Mouse (Mus musculus) hindbrain, embryonic 16.5 days (tissue): ENCODE results near the gene Cacna1a. TPM values are rescaled to one million over a fixed set of nuclear protein-coding genes. Genes with fewer than 3 reads are reported as not detected.
A peak's percentile ranks its signal among the peaks of the same experiment; 100 is the strongest.

Experiments
- ATAC-seq: fragments of 200-750 bp; cut with Nextera tagmentation; 2 replicates; pipeline ENCODE4 v1.8.0; 2017; ENCODE audit warnings: moderate TSS enrichment, moderate library complexity
- H3K27ac ChIP-seq: fragments of 300-500 bp; sonication (generic); 2 replicates; pipeline ENCODE4 v1.5.1; 2014; ENCODE audit warnings: low read depth, mild to moderate bottlenecking, control low read depth, low read length, moderate library complexity
- H3K27me3 ChIP-seq: fragments of 300-500 bp; sonication (generic); replicated peaks from 2 replicates; pipeline ENCODE4 v1.6.1; 2014; ENCODE audit warnings: low read length; ENCODE audit not compliant: control insufficient read depth, insufficient read depth
- H3K36me3 ChIP-seq: fragments of 300-500 bp; sonication (generic); 2 replicates; pipeline ENCODE4 v1.6.1; 2014; ENCODE audit warnings: mild to moderate bottlenecking, low read length, moderate library complexity, mixed read lengths; ENCODE audit not compliant: control insufficient read depth, insufficient read depth
- H3K4me1 ChIP-seq: fragments of 300-500 bp; sonication (generic); 2 replicates; pipeline ENCODE4 v1.6.1; 2014; ENCODE audit warnings: low read depth, low read length; ENCODE audit not compliant: control insufficient read depth, insufficient read depth
- H3K4me2 ChIP-seq: fragments of 300-500 bp; sonication (generic); 2 replicates; pipeline ENCODE4 v1.6.1; 2014; ENCODE audit warnings: mild to moderate bottlenecking, low read length, control low read depth, moderate library complexity
- H3K4me3 ChIP-seq: fragments of 300-500 bp; sonication (generic); 2 replicates; pipeline ENCODE4 v1.5.1; 2014; ENCODE audit warnings: mild to moderate bottlenecking, low read length, control low read depth, moderate library complexity
- H3K9ac ChIP-seq: fragments of 300-500 bp; sonication (generic); 2 replicates; pipeline ENCODE4 v1.6.1; 2014; ENCODE audit warnings: low read depth, mild to moderate bottlenecking, control low read depth, low read length, moderate library complexity
- H3K9me3 ChIP-seq: fragments of 300-500 bp; sonication (generic); 2 replicates; pipeline ENCODE4 v1.6.1; 2014; ENCODE audit warnings: mild to moderate bottlenecking, low read length, moderate library complexity; ENCODE audit not compliant: control insufficient read depth
- WGBS: fragments of 180-500 bp; shearing (Covaris S2); extraction: QIAGEN DNeasy Blood & Tissue Kit; methylation state at CpG from one replicate; pipeline ENCODE4 v1.1.7; 2014; 5-methylcytosine and 5-hydroxymethylcytosine counted together
- polyA plus RNA-seq: library from polyadenylated mRNA; unstranded; fragments of >200 nt; fragmentation: Nextera tagmentation; extraction: Ambion mirVana; gene quantifications from 2 replicates; pipeline ENCODE4 v1.2.1, GENCODE M21; 2015

Cacna1a gene
- polyA plus RNA-seq, 1 experiment from 2014 or later: 17.1 TPM

- H3K9ac ChIP-seq: no peak overlapping the region
- H3K36me3 ChIP-seq: no peaks in the 10 kb centered on the region
- no peak for ATAC-seq
- H3K9me3 ChIP-seq: no peaks in the 10 kb centered on the region
- no peaks in the 10 kb centered on the region for H3K27me3 ChIP-seq
- no peak overlapping the region for H3K27ac ChIP-seq
- H3K4me1 ChIP-seq: no peaks in the 10 kb centered on the region; the same call in 1 of the 2 replicates
- 91% methylated on average over 1 of the region's 1 CpGs for WGBS
- no peak overlapping the region for H3K4me2 ChIP-seq
- H3K4me3 ChIP-seq: no peak overlapping the region
These were observed 86.2 kb downstream of the Cacna1a start for GRCm38 (mm10) chr8:84474456-84474855.

GRCm38 (mm10) chr8:84477341-84477740 lies 89.1 kb downstream of the Cacna1a start:
- H3K36me3 ChIP-seq: no peaks in the 10 kb centered on the region
- H3K4me2 ChIP-seq: no peak overlapping the region
- no peaks in the 10 kb centered on the region for H3K4me1 ChIP-seq
- H3K27ac ChIP-seq: no peak overlapping the region
- H3K27me3 ChIP-seq: no peaks in the 10 kb centered on the region
- 79% methylated on average over 3 of the region's 3 CpGs for whole genome bisulfite sequencing
- no peaks in the 10 kb centered on the region for H3K9me3 ChIP-seq
- no peak overlapping the region for H3K9ac ChIP-seq
- no peak overlapping the region for H3K4me3 ChIP-seq
- no peak for ATAC-seq

- H3K36me3 ChIP-seq: no peaks in the 10 kb centered on the region
- 81% methylated on average over 4 of the region's 4 CpGs for WGBS
- no peaks in the 10 kb centered on the region for H3K27me3 ChIP-seq
- no peaks in the 10 kb centered on the region for H3K9me3 ChIP-seq
- H3K27ac ChIP-seq: no peak overlapping the region
- 0 out of 2 replicates have a peak, but pooled peaks cover 3% of the 10 kb centered on the region for H3K4me1 ChIP-seq
- H3K4me2 ChIP-seq: no peak overlapping the region
- no peak overlapping the region for H3K9ac ChIP-seq
- no peak overlapping the region for H3K4me3 ChIP-seq
- no peak for ATAC-seq
These were observed 94.8 kb downstream of the Cacna1a start for GRCm38 (mm10) chr8:84483004-84483403.

GRCm38 (mm10) chr8:84485366-84485765 lies 97.1 kb downstream of the Cacna1a start:
- Histone ChIP-seq H3K36me3 (no peaks in the 10 kb centered on the region), H3K27me3 (no peaks in the 10 kb centered on the region), H3K9me3 (no peaks in the 10 kb centered on the region), H3K4me1 (0 out of 2 replicates have a peak, but pooled peaks cover 3% of the 10 kb centered on the region), H3K4me2 (no peak overlapping the region), H3K4me3 (no peak overlapping the region), H3K9ac (no peak overlapping the region), H3K27ac (no peak overlapping the region)
- WGBS: 83% methylated on average over 4 of the region's 4 CpGs
- ATAC-seq: no peak

GRCm38 (mm10) chr8:84485864-84486263 lies 97.6 kb downstream of the Cacna1a start:
- Histone ChIP-seq H3K27me3 (no peaks in the 10 kb centered on the region), H3K4me1 (0 out of 2 replicates have a peak, but pooled peaks cover 3% of the 10 kb centered on the region), H3K4me3 (no peak overlapping the region), H3K9me3 (no peaks in the 10 kb centered on the region), H3K4me2 (no peak overlapping the region), H3K36me3 (no peaks in the 10 kb centered on the region), H3K9ac (no peak overlapping the region), H3K27ac (no peak overlapping the region)
- 45% methylated on average over 7 of the region's 7 CpGs for WGBS
- peak; percentile 85 for ATAC-seq

- 0 out of 2 replicates have a peak, but pooled peaks have one; percentile 53 for ATAC-seq
- Histone ChIP-seq H3K4me1 (peaks cover 4% of the 10 kb centered on the region; the same call in 1 of the 2 replicates), H3K9me3 (no peaks in the 10 kb centered on the region), H3K27me3 (no peaks in the 10 kb centered on the region), H3K4me3 (no peak overlapping the region), H3K27ac (no peak overlapping the region), H3K36me3 (no peaks in the 10 kb centered on the region), H3K9ac (no peak overlapping the region), H3K4me2 (no peak overlapping the region)
- WGBS: 79% methylated on average over 3 of the region's 3 CpGs
These were observed 101.0 kb downstream of the Cacna1a start for GRCm38 (mm10) chr8:84489223-84489622.

- Histone ChIP-seq H3K4me1 (peaks cover 9% of the 10 kb centered on the region), H3K9me3 (no peaks in the 10 kb centered on the region), H3K36me3 (no peaks in the 10 kb centered on the region), H3K9ac (no peak overlapping the region), H3K4me3 (no peak overlapping the region), H3K27me3 (no peaks in the 10 kb centered on the region), H3K27ac (no peak overlapping the region), H3K4me2 (no peak overlapping the region)
- ATAC-seq: peak; percentile 82
- WGBS: 37% methylated on average over 6 of the region's 6 CpGs
These were observed 106.4 kb downstream of the Cacna1a start for GRCm38 (mm10) chr8:84494541-84495084.

GRCm38 (mm10) chr8:84501181-84501580 lies 112.9 kb downstream of the Cacna1a start:
- H3K4me1 ChIP-seq: no peaks in the 10 kb centered on the region
- H3K27ac ChIP-seq: no peak overlapping the region
- H3K36me3 ChIP-seq: no peaks in the 10 kb centered on the region
- no peak; the same call in 1 of the 2 replicates for ATAC-seq
- H3K9ac ChIP-seq: no peak overlapping the region
- no peak overlapping the region for H3K4me2 ChIP-seq
- no peaks in the 10 kb centered on the region for H3K27me3 ChIP-seq
- no peaks in the 10 kb centered on the region for H3K9me3 ChIP-seq
- H3K4me3 ChIP-seq: no peak overlapping the region
- 76% methylated on average over 5 of the region's 5 CpGs for WGBS

GRCm38 (mm10) chr8:84501671-84502308 lies 113.5 kb downstream of the Cacna1a start:
- no peak overlapping the region for H3K27ac ChIP-seq
- H3K4me3 ChIP-seq: no peak overlapping the region
- H3K4me2 ChIP-seq: no peak overlapping the region
- no peaks in the 10 kb centered on the region for H3K27me3 ChIP-seq
- no peaks in the 10 kb centered on the region for H3K36me3 ChIP-seq
- no peaks in the 10 kb centered on the region for H3K4me1 ChIP-seq
- H3K9ac ChIP-seq: no peak overlapping the region
- H3K9me3 ChIP-seq: no peaks in the 10 kb centered on the region
- WGBS: 76% methylated on average over 10 of the region's 10 CpGs
- peak; percentile 34; the same call in 1 of the 2 replicates for ATAC-seq
